Mouse (Mus musculus) midbrain, embryonic 16.5 days (tissue): ENCODE data around the gene Col9a3. TPM values are rescaled to one million over a fixed set of nuclear protein-coding genes. Genes with fewer than 3 reads are reported as not detected.

ENCODE experiments used
- ATAC-seq: fragments of 200-750 bp; cut with Nextera tagmentation; 2 replicates; pipeline ENCODE4 v1.8.0; 2017; ENCODE audit warnings: moderate TSS enrichment
- H3K27ac ChIP-seq: fragments of 300-500 bp; sonication (generic); 2 replicates; pipeline ENCODE4 v1.5.1; 2014; ENCODE audit warnings: mild to moderate bottlenecking, low read length, mixed read lengths
- H3K27me3 ChIP-seq: fragments of 300-500 bp; sonication (generic); 2 replicates; pipeline ENCODE4 v1.6.1; 2014; ENCODE audit warnings: low read depth, low read length, mixed read lengths; ENCODE audit not compliant: control insufficient read depth, insufficient read depth
- H3K36me3 ChIP-seq: fragments of 300-500 bp; sonication (generic); 2 replicates; pipeline ENCODE4 v1.6.1; 2014; ENCODE audit warnings: mild to moderate bottlenecking, low read length, moderate library complexity, mixed read lengths; ENCODE audit not compliant: control insufficient read depth, insufficient read depth
- H3K4me1 ChIP-seq: fragments of 300-500 bp; sonication (generic); 2 replicates; pipeline ENCODE4 v1.6.1; 2014; ENCODE audit warnings: mild to moderate bottlenecking, low read length, mixed read lengths; ENCODE audit not compliant: control insufficient read depth, insufficient read depth
- H3K4me2 ChIP-seq: fragments of 300-500 bp; sonication (generic); 2 replicates; pipeline ENCODE4 v1.6.1; 2014; ENCODE audit warnings: mild to moderate bottlenecking, low read length, mixed read lengths
- H3K4me3 ChIP-seq: fragments of 300-500 bp; sonication (generic); 2 replicates; pipeline ENCODE4 v1.5.1; 2014; ENCODE audit warnings: low read depth, mild to moderate bottlenecking, low read length, moderate library complexity, mixed read lengths
- H3K9ac ChIP-seq: fragments of 300-500 bp; sonication (generic); 2 replicates; pipeline ENCODE4 v1.6.1; 2014; ENCODE audit warnings: low read depth, low read length, mixed read lengths
- H3K9me3 ChIP-seq: fragments of 300-500 bp; sonication (generic); replicated peaks from 2 replicates; pipeline ENCODE4 v1.6.1; 2014; ENCODE audit warnings: mild to moderate bottlenecking, low read length, mixed read lengths; ENCODE audit not compliant: control insufficient read depth, poor library complexity, severe bottlenecking
- WGBS: fragments of 180-500 bp; shearing (Covaris S2); extraction: QIAGEN DNeasy Blood & Tissue Kit; methylation state at CpG from one replicate; pipeline ENCODE4 v1.1.7; 2014; 5-methylcytosine and 5-hydroxymethylcytosine counted together
- polyA plus RNA-seq: library from polyadenylated mRNA; unstranded; fragments of >200 nt; fragmentation: Nextera tagmentation; extraction: Ambion mirVana; gene quantifications from 2 replicates; pipeline ENCODE4 v1.2.1, GENCODE M21; 2015

Gene Col9a3
- 40.4 and 43.2 TPM in 2 replicates for polyA plus RNA-seq

- Histone ChIP-seq H3K4me2 (peak within 1 kb of the TSS; percentile 57), H3K9me3 (no peaks in the 10 kb centered on the region), H3K27me3 (no peaks in the 10 kb centered on the region; the same call in 1 of the 2 replicates), H3K4me1 (peaks cover 13% of the 10 kb centered on the region), H3K4me3 (peak within 1 kb of the TSS; percentile 36), H3K27ac (0 out of 2 replicates have a peak within 1 kb of the TSS, but pooled peaks have one; percentile 17), H3K36me3 (peaks cover 16% of the 10 kb centered on the region), H3K9ac (peak within 1 kb of the TSS; percentile 49)
- WGBS = 50% methylated on average over 4 of the region's 4 CpGs
- ATAC-seq = no peak
Measured at GRCm38 (mm10) chr2:180597490-180597889, at the start of gene Col9a3. TSS of gene Col9a3 (plus strand) at chr2:180597790.

GRCm38 (mm10) chr2:180552340-180552739, 45.2 kb upstream of the Col9a3 start:
- H3K4me1 ChIP-seq = peaks cover 9% of the 10 kb centered on the region
- no peak overlapping the region for H3K9ac ChIP-seq
- no peak overlapping the region for H3K27ac ChIP-seq
- H3K27me3 ChIP-seq = no peaks in the 10 kb centered on the region
- H3K36me3 ChIP-seq = no peaks in the 10 kb centered on the region
- no peaks in the 10 kb centered on the region for H3K9me3 ChIP-seq
- no peak overlapping the region for H3K4me2 ChIP-seq
- no peak for ATAC-seq
- no peak overlapping the region for H3K4me3 ChIP-seq
- WGBS = 86% methylated on average over 3 of the region's 3 CpGs

DNA sequence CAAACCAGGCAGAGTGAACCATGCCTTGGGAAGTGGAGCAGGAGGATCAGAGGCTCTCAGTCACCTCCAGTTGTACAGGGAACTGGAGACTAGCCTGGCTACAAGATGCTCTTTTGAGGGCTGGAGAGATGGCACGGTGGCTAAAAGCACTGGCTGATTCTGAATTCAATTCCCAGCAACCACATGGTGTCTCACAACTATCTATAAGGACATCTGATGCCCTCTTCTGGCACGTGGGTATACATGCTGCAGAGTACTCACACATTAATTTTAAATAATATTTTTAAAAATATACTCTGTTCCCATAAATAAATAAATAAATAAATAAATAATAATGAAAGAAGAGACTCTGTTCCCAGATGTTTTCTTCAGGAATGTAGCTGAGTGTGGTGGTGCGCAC, 42.4 kb upstream of the Col9a3 start:
- H3K27me3 ChIP-seq = no peaks in the 10 kb centered on the region
- no peak overlapping the region for H3K9ac ChIP-seq
- H3K4me1 ChIP-seq = no peaks in the 10 kb centered on the region
- ATAC-seq = no peak
- WGBS = 36% methylated on average over 3 of the region's 3 CpGs
- H3K4me2 ChIP-seq = no peak overlapping the region
- no peak overlapping the region for H3K4me3 ChIP-seq
- H3K27ac ChIP-seq = no peak overlapping the region
- no peaks in the 10 kb centered on the region for H3K9me3 ChIP-seq
- no peaks in the 10 kb centered on the region for H3K36me3 ChIP-seq

DNA sequence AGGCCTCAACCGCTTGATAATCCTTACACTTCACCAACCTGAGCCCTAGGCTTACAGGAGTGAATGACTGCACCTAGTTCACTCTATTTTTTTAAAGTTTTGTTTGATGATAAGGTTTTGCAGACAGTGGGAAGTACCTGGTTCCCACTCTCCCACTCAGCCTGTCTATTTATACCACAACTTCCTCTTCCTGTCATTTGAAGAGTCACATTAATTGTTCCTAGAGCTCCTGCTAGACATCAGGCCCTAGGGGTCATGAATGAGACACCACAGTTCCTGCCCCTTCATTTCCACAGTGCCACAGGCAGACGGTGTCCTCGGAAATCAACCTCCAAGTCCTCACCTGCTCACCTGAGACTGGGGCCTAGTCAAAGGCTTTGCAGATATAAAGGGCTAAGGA, 41.1 kb upstream of the Col9a3 start:
- Histone ChIP-seq H3K9ac (no peak overlapping the region), H3K36me3 (no peaks in the 10 kb centered on the region), H3K4me1 (no peaks in the 10 kb centered on the region), H3K4me2 (no peak overlapping the region), H3K27me3 (no peaks in the 10 kb centered on the region), H3K4me3 (no peak overlapping the region), H3K27ac (no peak overlapping the region), H3K9me3 (no peaks in the 10 kb centered on the region)
- ATAC-seq = no peak
- 93% methylated on average over 3 of the region's 3 CpGs for WGBS

GRCm38 (mm10) chr2:180560245-180560644, 37.3 kb upstream of the Col9a3 start:
- Histone ChIP-seq H3K4me3 (no peak overlapping the region), H3K36me3 (no peaks in the 10 kb centered on the region), H3K9me3 (no peaks in the 10 kb centered on the region), H3K4me2 (no peak overlapping the region), H3K4me1 (no peaks in the 10 kb centered on the region), H3K27me3 (no peaks in the 10 kb centered on the region), H3K27ac (no peak overlapping the region), H3K9ac (no peak overlapping the region)
- 55% methylated on average over 5 of the region's 5 CpGs for WGBS
- ATAC-seq = no peak

DNA sequence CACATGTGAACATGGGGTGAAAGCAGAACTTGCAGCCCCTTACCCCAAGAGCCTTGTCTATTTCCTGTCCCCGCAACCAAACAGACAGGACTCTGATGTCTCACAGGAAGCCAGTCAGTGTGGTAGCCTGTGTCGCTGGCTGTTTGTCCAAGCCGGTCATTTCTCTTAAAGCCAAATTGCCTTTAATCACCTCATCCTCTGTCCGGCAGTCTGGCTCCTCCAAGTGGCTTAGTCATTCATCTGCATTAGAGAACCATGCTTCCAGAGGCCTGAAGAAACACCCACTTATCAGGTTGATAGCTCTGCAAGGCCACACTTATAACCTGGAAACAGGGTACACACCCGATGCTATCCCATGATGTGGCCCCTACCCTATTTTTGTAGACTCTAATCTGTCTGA, 35.4 kb upstream of the Col9a3 start:
- H3K4me1 ChIP-seq = no peaks in the 10 kb centered on the region
- H3K36me3 ChIP-seq = no peaks in the 10 kb centered on the region
- WGBS = 71% methylated on average over 5 of the region's 5 CpGs
- ATAC-seq = no peak
- no peaks in the 10 kb centered on the region for H3K9me3 ChIP-seq
- no peak overlapping the region for H3K27ac ChIP-seq
- no peaks in the 10 kb centered on the region for H3K27me3 ChIP-seq
- no peak overlapping the region for H3K4me2 ChIP-seq
- H3K4me3 ChIP-seq = no peak overlapping the region
- no peak overlapping the region for H3K9ac ChIP-seq

DNA sequence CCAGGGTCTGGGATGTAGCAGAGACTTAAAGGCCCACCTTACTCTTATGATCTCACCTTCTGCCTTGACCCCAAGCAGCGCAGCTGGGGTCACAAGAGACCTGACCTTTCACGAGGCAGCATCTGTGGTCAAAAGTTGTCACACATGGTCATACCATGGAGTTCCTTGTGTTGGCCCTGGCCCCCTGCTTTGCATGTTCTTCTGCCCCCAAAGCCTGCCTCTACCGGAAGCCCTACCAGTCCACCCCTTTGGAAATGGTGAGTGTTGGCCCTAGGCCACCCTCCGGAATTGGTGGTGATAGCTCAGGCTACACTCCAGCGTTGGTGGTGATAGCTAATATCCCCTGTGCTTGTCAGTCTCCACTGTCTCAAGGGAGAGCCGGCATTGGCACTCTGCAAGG, 34.3 kb upstream of the Col9a3 start:
- Histone ChIP-seq H3K36me3 (no peaks in the 10 kb centered on the region), H3K4me1 (no peaks in the 10 kb centered on the region), H3K4me3 (no peak overlapping the region), H3K27me3 (no peaks in the 10 kb centered on the region), H3K9ac (no peak overlapping the region), H3K4me2 (no peak overlapping the region), H3K9me3 (no peaks in the 10 kb centered on the region), H3K27ac (no peak overlapping the region)
- no peak for ATAC-seq
- 59% methylated on average over 6 of the region's 6 CpGs for WGBS

DNA sequence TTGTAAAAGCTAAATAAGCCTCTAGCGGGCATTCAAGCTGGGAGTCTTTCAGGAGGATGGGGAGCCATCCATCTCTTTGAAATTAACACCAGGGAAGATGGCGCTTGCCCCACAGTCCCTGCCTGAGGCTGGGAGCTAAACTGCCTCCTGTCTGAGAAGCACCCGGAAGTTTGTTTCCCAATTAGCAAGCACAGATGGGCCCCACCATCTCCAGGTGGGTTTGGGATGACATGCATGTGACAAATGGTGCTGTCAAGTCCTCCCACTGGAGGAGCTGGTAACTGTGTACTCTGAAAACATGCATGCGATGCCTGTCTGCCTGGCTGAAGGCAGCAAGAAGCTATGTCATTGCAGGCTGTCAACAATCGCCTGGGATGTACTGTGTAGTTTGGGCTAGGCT, 33.7 kb upstream of the Col9a3 start:
- H3K9me3 ChIP-seq = no peaks in the 10 kb centered on the region
- ATAC-seq = no peak
- no peak overlapping the region for H3K4me2 ChIP-seq
- H3K27ac ChIP-seq = no peak overlapping the region
- H3K9ac ChIP-seq = no peak overlapping the region
- H3K4me1 ChIP-seq = no peaks in the 10 kb centered on the region
- no peaks in the 10 kb centered on the region for H3K36me3 ChIP-seq
- H3K27me3 ChIP-seq = no peaks in the 10 kb centered on the region
- WGBS = 41% methylated on average over 5 of the region's 5 CpGs
- no peak overlapping the region for H3K4me3 ChIP-seq

DNA sequence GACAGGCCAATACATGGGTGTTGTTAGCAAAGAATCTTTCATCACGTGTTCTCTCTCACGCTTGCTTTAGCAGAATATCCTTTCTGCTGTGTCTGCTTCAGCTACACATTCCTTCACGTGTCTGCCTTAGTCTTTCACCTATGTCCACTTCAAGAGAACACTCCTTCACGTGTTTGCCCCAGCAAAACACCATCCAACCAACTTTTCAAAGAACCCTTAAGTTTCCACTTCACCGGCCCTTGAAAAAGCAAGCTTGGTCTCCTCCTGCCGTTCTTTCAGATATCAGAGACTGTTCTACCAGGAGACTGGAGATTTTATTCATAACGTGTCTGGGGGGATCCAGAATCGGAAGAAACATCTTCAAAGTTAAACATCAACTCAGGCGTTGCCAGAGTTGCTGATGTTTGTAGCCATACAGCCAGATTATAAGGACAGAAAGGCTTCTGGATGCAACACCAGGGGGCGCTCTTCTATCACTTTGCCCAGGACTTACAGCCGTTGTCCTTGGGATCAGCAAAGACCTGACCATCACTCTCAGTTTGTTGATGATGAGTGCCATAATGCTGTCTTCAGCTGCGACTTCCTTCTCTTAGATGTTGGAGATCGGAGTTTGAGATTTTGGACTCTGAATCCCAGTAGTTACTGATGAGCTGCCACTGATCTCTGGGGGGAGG, 31.2 kb upstream of the Col9a3 start:
- no peaks in the 10 kb centered on the region for H3K36me3 ChIP-seq
- H3K9me3 ChIP-seq = no peaks in the 10 kb centered on the region
- no peak overlapping the region for H3K4me2 ChIP-seq
- H3K4me1 ChIP-seq = no peaks in the 10 kb centered on the region
- no peaks in the 10 kb centered on the region for H3K27me3 ChIP-seq
- H3K4me3 ChIP-seq = no peak overlapping the region
- WGBS = 35% methylated on average over 13 of the region's 13 CpGs
- ATAC-seq = no peak
- H3K27ac ChIP-seq = no peak overlapping the region
- H3K9ac ChIP-seq = no peak overlapping the region
